Mouse (Mus musculus) C2C12 (cell line): ENCODE data around the gene Gm3604. TPM values are rescaled to one million over a fixed set of nuclear protein-coding genes. Genes with fewer than 3 reads are reported as not detected.
"Not testable (repeated sequence)": the region's sequence is repeated elsewhere in the genome, so short reads cannot be mapped to it uniquely, and the experiment has no call there.

ENCODE experiments used
- H3K27me3 ChIP-seq: one replicate; pipeline ENCODE4 v1.6.1; 2011; ENCODE audit not compliant: control insufficient read depth, insufficient read depth, insufficient read length
- H3K36me3 ChIP-seq: one replicate; pipeline ENCODE4 v1.6.1; 2011; ENCODE audit not compliant: control insufficient read depth, insufficient read depth
- H3K4me3 ChIP-seq: one replicate; pipeline ENCODE4 v1.5.1; 2011; ENCODE audit warnings: mild to moderate bottlenecking, control low read depth; ENCODE audit not compliant: poor library complexity, insufficient read depth, severe bottlenecking
- H3K79me2 ChIP-seq: one replicate; pipeline ENCODE4 v1.6.1; 2011; ENCODE audit not compliant: control insufficient read depth, insufficient read depth
- H3K79me3 ChIP-seq: one replicate; pipeline ENCODE4 v1.6.1; 2011; ENCODE audit warnings: low read depth, control low read depth
- H3ac ChIP-seq: one replicate; pipeline ENCODE3; 2011; ENCODE audit warnings: low read depth; ENCODE audit not compliant: control insufficient read depth, insufficient read length
- CEBPB ChIP-seq: IDR thresholded peaks from one replicate; pipeline ENCODE4 v1.6.1; 2011; ENCODE audit warnings: low read depth, mild to moderate bottlenecking, control low read depth, moderate library complexity
- CTCF ChIP-seq: IDR thresholded peaks from one replicate; pipeline ENCODE4 v1.5.1; 2011; ENCODE audit not compliant: control insufficient read depth, insufficient read depth, insufficient read length
- FOSL1 ChIP-seq: IDR thresholded peaks from one replicate; pipeline ENCODE4 v1.8.0; 2011; ENCODE audit warnings: mild to moderate bottlenecking, low read length; ENCODE audit not compliant: poor library complexity, insufficient read depth, severe bottlenecking
- MAX ChIP-seq: IDR thresholded peaks from one replicate; pipeline ENCODE4 v1.6.1; 2011; ENCODE audit warnings: mild to moderate bottlenecking, control low read depth
- MYOD1 ChIP-seq: IDR thresholded peaks from one replicate; pipeline ENCODE4 v1.6.1; 2011; ENCODE audit warnings: low read depth; ENCODE audit not compliant: control insufficient read depth, insufficient read length
- MYOG ChIP-seq: IDR thresholded peaks from one replicate; pipeline ENCODE4 v1.6.1; 2011; ENCODE audit not compliant: control insufficient read depth, insufficient read length; ENCODE audit errors: extremely low read depth
- USF1 ChIP-seq: IDR thresholded peaks from one replicate; pipeline ENCODE4 v1.6.1; 2011; ENCODE audit warnings: low read depth, mild to moderate bottlenecking, control low read depth, moderate library complexity
- long read RNA-seq, 2 experiments: library from polyadenylated mRNA; unstranded; transcript quantifications; one replicate each; pipeline ENCODE4 v2.0.0; 2019 to 2020
- microRNA-seq: library from miRNA; unstranded; fragments of <30 nt; microRNA quantifications from one replicate; pipeline ENCODE4, GENCODE M21; 2019; ENCODE audit warnings: borderline microRNAs expressed
- polyA plus RNA-seq: library from polyadenylated mRNA; unstranded; fragments of >200 nt; fragmentation: generic; extraction: Trizol; gene quantifications from one replicate; pipeline ENCODE4 v1.2.1, GENCODE M21; 2012; ENCODE audit warnings: missing spikeins

The Gm3604 gene
- polyA plus RNA-seq, result 0.49 TPM
- long read RNA-seq, experiment 1, partial matches to known transcripts, result 0 of 3 reads
- long read RNA-seq, experiment 1, other reads (novel, unspliced or antisense), result 1 of 3 reads
- long read RNA-seq, experiment 2, transcript Gm3604-203 (3 exons, 736 nt), result major isoform, 6 of 12 reads
- long read RNA-seq, experiment 2, transcript Gm3604-202 (4 exons, 2,310 nt), result minor isoform, 5 of 12 reads
- long read RNA-seq, experiment 2, partial matches to known transcripts, result 0 of 12 reads
- long read RNA-seq, experiment 2, other reads (novel, unspliced or antisense), result 1 of 12 reads

DNA sequence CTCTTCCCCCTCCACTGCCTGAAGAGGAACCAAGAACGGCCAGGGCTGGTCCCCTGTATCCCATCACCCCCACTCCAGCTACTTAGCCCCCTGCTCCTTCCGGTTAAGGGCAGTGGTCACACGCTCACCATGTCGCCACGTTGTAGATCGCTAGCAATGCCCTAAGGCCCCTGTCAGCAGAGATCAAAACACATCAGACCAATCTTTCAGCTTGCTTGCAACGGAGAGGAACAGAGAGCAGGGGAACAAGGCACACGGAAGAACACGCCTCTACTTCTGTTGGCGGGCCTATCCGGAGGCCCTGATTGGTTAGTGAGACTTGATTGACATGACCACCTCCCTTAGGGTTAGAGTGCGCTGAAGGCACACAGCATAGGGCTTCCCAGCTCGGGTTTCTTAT, at the start of gene Gm3604:
Gene Gm3604, minus strand, starts transcription at position 226 of the 400 bp plus-strand sequence.
- not testable (repeated sequence) for H3K27me3 ChIP-seq
- peak within 1 kb of the TSS; percentile 26 for H3K4me3 ChIP-seq

GRCm38 (mm10) chr13:62399206-62399605, 16.2 kb upstream of the Gm3604 start:
- H3K27me3 ChIP-seq, H3K4me3 ChIP-seq, H3K79me3 ChIP-seq, H3K36me3 ChIP-seq, H3ac ChIP-seq, H3K79me2 ChIP-seq: not testable (repeated sequence)

More for the DNA sequence above, at the start of gene Gm3604:
- not testable (repeated sequence) for H3K36me3 ChIP-seq, H3K79me3 ChIP-seq, H3K79me2 ChIP-seq, H3ac ChIP-seq

- H3K4me3 ChIP-seq, H3K36me3 ChIP-seq, H3K27me3 ChIP-seq, H3K79me3 ChIP-seq, H3K79me2 ChIP-seq, H3ac ChIP-seq: not testable (repeated sequence)
Measured at GRCm38 (mm10) chr13:62390076-62390620, 7.2 kb upstream of the Gm3604 start.

GRCm38 (mm10) chr13:62331786-62332185, 51.2 kb downstream of the Gm3604 start:
- H3K79me2 ChIP-seq, result no peaks in the 10 kb centered on the region
- H3K27me3 ChIP-seq, result no peaks in the 10 kb centered on the region
- H3K4me3 ChIP-seq, result no peak overlapping the region
- no peak overlapping the region for H3ac ChIP-seq
- no peaks in the 10 kb centered on the region for H3K36me3 ChIP-seq
- no peaks in the 10 kb centered on the region for H3K79me3 ChIP-seq
- TF ChIP-seq CEBPB (no peak), MAX (no peak), FOSL1 (no peak), USF1 (no peak), MYOD1 (no peak), CTCF (no peak), MYOG (no peak)

- Histone ChIP-seq H3K36me3 (no peaks in the 10 kb centered on the region), H3K79me2 (no peaks in the 10 kb centered on the region)
- no peak for TF ChIP-seq MYOD1
- no peak for TF ChIP-seq CTCF
- TF ChIP-seq FOSL1, result no peak
- no peak for TF ChIP-seq MYOG
- no peak for TF ChIP-seq USF1
- no peak for TF ChIP-seq CEBPB
- TF ChIP-seq MAX, result no peak
Measured at GRCm38 (mm10) chr13:62331381-62331780, 51.6 kb downstream of the Gm3604 start.

More at GRCm38 (mm10) chr13:62331381-62331780, 51.6 kb downstream of the Gm3604 start:
- Histone ChIP-seq H3K4me3 (no peak overlapping the region), H3K27me3 (no peaks in the 10 kb centered on the region), H3K79me3 (no peaks in the 10 kb centered on the region), H3ac (no peak overlapping the region)

Small RNA genes within 50 kb of the gene (microRNA-seq; reads per million reads assigned to microRNA genes)
- not detected for gene Gm25933

Other genes starting within 250 kb of the Gm3604 start
- 1.1 TPM for gene Gm49359, start 83.7 kb upstream of the Gm3604 start, polyA plus RNA-seq
- not detected for gene Zfp935, start 175.3 kb upstream of the Gm3604 start, polyA plus RNA-seq
- gene Zfp934, start 188.0 kb upstream of the Gm3604 start, polyA plus RNA-seq, result 1.5 TPM
- gene 6720489N17Rik, start 241.0 kb upstream of the Gm3604 start, polyA plus RNA-seq, result 0.49 TPM